Mouse (Mus musculus) cerebellum, postnatal 25 days (tissue): ENCODE measurements around the gene Vps39.

Source experiments
- DNase-seq, 2 experiments: peaks; one replicate each; pipeline ENCODE4 v3.0.0; 2021; ENCODE audit warnings: mixed read lengths in 2 of 2

The Vps39 gene

DNA sequence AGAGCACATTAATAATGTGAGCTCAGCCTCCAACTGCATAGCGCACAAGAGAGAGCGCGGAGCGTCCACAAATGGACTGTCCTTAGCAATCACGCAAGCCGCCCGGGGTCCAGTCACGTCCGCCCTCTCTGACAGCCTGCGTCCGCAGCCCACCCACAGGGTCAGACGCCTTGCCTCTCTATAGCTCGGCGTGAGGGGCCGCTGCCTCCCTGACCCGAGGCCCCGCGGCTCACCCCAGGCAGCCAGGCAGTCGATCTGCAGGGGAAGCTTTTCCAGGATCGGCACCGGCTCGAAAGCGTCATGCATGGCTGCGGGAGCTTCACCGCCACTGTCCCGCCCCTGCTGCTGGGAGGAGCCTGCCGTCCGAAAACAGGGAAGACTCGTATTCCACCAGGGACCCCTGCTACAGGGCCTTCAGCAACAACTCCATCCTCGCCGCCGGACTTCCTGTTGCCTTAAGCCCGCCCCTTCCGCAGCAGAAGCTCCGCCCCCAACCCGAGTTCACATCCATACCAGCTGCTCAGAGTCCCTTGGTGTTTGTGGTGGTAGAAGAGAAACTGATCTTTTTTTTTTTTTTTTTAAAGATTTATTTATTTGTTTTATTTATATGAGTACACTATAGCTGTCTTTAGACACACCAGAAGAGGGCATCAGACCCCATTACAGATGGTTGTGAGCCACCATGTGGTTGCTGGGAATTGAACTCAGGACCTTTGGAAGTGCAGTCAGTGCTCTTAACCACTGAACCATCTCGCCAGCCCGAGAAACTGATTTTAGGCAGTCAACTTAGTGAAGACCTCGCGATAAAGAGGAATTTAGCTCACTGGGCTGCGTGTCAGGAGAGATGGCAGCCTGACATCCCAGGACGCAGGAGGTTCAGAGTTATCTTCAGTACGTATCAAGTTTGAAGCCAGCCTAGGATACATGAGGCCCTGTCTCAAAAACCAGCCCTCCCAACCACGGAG is at the start of gene Vps39:
Vps39 (minus strand) TSS at position 456 of the 965 bp plus-strand sequence.
- DNase-seq: peak; percentile 84 to 91

- DNase-seq: no peak
Measured at GRCm38 (mm10) chr2:120397951-120398350, 45.0 kb upstream of the Vps39 start.

GRCm38 (mm10) chr2:120392406-120392805 is 39.5 kb upstream of the Vps39 start:
- no peak for DNase-seq

- DNase-seq: no peak
Measured at GRCm38 (mm10) chr2:120390934-120391333, 38.0 kb upstream of the Vps39 start.

DNA sequence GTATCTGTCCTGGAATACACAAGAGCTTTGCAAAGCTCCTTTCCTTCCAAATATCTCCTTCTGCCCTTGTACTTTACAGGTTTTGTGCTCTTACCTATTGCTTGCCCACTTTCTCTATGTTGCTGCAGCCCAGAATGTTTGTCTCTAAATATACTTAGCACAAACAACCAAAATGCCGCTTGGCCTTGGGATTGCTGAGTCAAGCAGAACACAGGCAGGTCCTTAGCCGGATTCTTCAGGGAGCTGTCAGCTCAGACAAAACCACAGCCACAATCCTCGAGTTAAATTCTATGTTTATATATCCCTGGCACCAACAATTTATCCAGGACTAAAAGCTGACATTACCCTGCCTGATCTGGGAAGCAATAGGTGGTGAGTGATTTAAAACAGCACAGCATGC is 36.4 kb upstream of the Vps39 start:
- no peak for DNase-seq

- no peak for DNase-seq
Measured at GRCm38 (mm10) chr2:120387291-120387690, 34.4 kb upstream of the Vps39 start.

DNA sequence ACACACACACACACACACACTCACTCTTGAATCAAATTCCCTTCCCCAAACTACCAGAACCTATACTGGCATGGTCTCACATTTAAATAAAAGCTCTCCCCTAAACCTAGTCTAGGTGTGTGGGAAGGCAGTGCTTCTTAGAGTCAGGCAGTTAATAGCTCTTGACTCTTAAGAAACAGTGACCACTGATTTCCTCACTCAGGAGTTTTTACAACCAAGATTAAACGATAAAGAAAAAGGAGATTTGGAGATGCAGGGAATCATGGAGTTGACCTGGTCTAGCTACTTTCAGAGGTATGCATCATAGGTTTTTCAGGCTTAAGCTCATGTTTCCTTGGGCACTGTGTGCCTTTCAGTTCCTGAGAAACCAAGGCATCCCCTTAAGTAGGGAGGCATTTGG is 33.3 kb upstream of the Vps39 start:
- no peak for DNase-seq

- DNase-seq: peak; percentile 13 to 32
Measured at GRCm38 (mm10) chr2:120373858-120374257, 20.9 kb upstream of the Vps39 start.

- DNase-seq: no peak
Measured at GRCm38 (mm10) chr2:120367416-120368207, 14.7 kb upstream of the Vps39 start.

DNA sequence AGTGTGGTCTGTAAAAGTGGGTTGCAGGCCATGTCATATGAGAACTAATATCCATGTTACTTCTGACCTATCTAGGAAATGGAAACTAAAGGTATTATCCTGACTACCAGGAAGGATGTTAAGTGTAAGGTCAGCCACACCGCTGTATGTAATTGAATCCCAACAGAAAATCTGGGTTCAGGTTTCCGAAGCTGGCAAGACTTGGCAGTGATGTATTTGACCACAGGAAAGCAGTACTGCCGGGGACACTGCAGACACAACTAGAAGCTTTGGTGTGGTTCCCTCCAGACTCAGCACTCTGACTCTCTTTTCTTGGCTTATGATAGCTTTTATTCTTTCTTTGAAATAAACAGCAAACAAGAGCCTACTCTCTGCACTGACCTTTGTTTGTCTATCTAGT is 13.6 kb upstream of the Vps39 start:
- DNase-seq: no peak

GRCm38 (mm10) chr2:120360425-120360824 is 7.5 kb upstream of the Vps39 start:
- DNase-seq: no peak

DNA sequence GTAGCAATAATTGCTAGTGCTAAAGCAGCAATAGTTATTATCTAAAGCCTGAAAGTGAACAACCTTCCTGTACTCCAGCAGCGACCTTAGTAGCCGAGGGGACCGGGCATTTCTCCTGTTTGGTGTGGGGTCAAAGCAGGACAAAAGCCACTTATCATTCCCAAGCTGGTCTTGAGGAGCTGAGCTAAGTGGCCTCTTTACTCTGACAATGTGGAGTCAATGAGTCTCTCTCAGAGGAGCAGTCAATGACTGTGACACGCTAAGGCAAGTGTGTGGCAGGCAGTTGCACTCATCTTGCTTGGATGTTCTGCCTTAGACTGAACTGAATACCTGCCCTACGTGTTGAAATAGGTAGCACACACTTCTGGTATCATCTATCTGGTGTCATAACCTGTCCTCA is 1.6 kb downstream of the Vps39 start:
- no peak for DNase-seq

GRCm38 (mm10) chr2:120348120-120348519 is 4.8 kb downstream of the Vps39 start:
- DNase-seq: no peak

- peak; percentile 54 to 77 for DNase-seq
Measured at GRCm38 (mm10) chr2:120341741-120342140, 11.2 kb downstream of the Vps39 start.

- DNase-seq: no peak
Measured at GRCm38 (mm10) chr2:120337886-120338285, 15.1 kb downstream of the Vps39 start.

DNA sequence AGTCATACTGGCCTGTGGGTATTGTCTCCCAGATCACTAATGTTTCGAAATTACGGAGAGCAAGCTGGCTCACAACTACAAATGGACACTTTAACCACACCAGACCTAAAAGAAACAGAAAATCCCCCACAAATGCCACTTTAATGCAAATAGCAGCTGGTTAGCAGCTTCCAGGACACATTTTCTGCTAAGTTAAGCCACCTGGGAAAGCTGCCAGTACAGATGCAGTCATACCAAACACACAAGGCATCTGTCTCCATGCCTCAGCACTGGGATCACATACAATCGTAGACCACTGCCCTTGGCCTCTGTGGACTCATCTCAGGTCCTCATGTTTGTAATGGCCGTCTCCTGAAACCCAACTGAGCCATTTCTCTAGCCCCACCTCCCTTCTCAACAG is 21.4 kb downstream of the Vps39 start:
- DNase-seq: no peak

DNA sequence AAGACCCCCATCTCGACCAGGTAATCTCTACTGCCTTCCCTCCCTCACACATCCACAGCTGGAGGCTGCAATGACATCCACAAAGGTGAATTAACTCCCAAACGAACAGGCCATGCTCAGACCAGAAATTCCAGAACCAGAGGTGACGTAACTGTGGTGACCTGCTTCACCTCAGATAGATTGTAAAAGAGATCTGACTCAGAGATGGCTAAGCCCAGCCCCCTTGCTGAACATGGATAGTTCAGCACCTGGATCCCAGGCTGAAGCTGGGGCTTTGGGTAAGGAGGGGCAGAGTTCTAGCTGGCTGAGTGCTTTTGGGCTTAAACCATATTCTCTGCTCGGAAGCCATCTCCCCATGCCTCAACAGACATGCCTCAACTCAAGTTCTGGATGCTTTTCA is 37.9 kb downstream of the Vps39 start:
- DNase-seq: no peak

- DNase-seq: no peak
Measured at GRCm38 (mm10) chr2:120314487-120314886, 38.5 kb downstream of the Vps39 start.

DNA sequence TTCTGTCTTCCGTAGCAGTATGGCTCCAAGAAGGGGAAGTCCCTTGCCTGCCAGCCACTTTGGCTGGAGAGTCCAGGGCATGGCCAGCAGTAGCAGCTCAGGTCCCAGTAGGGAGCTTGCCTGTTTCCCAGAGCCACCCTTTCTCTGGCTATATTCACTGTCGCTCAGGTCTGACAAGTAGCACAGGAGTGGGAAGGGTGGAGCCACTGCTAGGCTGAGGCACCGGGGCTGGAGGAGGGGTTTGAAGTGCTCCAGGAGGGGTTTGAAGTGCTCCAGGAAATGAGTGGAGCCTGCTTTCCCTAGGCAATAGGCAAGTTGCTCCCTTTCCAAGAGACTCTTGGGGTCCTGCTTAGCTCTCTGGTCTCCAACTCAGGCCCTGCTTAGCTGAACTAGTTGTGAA is 39.0 kb downstream of the Vps39 start, which contains the start of gene Pla2g4f:
Pla2g4f (minus strand) TSS at position 190 of the 400 bp plus-strand sequence.
- peak; percentile 25 to 27 for DNase-seq

DNA sequence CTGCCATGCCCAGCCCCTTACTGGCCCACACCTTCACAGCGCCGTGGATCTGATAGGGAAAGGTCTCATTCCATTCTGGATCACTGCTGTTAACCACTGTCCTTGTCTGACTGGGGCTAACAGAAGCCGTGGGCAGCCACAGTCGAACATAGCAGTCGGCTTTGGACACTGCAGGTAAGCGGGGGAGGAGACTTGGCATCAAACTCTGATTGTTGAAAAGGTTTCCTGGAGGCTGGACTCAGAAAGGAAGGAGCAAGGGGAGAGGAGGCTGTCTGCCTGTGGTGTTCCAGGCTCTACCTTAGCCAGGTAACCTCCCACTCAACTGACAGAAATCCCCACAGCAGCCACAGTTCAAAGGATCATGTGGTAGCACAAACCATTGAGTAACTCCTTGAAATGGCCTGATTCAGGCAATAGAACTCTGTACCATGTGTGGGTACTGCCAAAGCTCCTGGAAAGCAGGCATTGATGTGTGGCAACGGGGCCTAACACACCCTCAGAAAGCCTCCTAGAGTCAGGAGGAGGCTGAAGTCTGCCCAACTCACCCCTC is 40.6 kb downstream of the Vps39 start:
- DNase-seq: no peak

DNA sequence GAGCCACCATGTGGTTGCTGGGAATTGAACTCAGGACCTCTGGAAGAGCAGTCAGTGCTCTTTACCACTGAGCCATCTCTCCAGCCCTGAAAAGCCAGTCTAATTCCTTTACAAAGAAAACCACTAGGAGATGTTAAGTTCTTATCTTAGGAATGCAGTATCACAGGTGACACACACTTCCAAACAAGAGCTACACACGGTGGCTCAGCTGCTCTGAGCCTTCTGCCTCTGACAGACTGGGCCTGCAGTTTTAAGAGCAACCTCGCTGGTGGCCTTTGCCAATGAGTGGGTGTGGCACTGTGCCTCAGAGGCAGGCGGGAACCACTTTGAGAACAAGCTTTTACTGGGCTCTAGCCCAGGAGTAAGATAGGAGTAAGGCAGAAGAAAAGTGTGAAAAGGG is 48.8 kb downstream of the Vps39 start:
- DNase-seq: no peak

DNA sequence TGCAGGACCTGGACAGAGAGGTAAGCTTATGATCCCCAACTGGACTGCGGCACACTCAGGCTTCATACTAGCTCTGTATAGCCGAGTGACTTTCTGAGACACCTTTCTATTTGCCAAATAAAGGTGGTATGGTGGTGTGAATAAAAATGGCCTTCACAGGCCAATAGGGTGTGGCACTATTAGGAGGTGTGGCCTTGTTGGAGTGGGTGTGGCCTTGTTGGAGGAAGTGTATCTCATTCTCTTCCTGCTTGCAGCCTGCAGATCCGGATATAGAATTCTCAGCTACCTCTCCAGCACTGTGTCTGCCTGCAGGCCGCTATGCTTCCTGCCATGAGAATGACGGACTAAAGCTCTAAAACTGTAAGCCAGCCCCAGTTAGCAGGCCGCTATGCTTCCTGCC is 51.9 kb downstream of the Vps39 start:
- DNase-seq: no peak

GRCm38 (mm10) chr2:120299866-120300265 is 53.1 kb downstream of the Vps39 start:
- no peak for DNase-seq
